Mouse (Mus musculus) hindbrain, embryonic 14.5 days (tissue): ENCODE data around the gene Fcrlb. TPM values are rescaled to one million over a fixed set of nuclear protein-coding genes. Genes with fewer than 3 reads are reported as not detected.

Experiments used
- polyA plus RNA-seq: library from polyadenylated mRNA; unstranded; fragments of >200 nt; fragmentation: Nextera tagmentation; extraction: Ambion mirVana; gene quantifications from 2 replicates; pipeline ENCODE4 v1.2.1, GENCODE M21; 2014

The Fcrlb gene
- polyA plus RNA-seq, 1 experiment from 2014 or later, result 0.75 TPM

Other genes starting within 250 kb of the Fcrlb start
- gene Atf6, start 45.2 kb downstream of the Fcrlb start, polyA plus RNA-seq, result 9.9 and 10.9 TPM in 2 replicates
- gene Gm26620, start 27.9 kb downstream of the Fcrlb start, polyA plus RNA-seq, result 0.48 and 0.56 TPM in 2 replicates
- gene Dusp12, start 27.4 kb downstream of the Fcrlb start, polyA plus RNA-seq, result 41.2 and 45.9 TPM in 2 replicates
- gene Fcrla, start 14.6 kb upstream of the Fcrlb start, polyA plus RNA-seq, result not detected in 2 replicates
- 1.2 and 1.8 TPM in 2 replicates for gene Fcgr2b, start 63.6 kb upstream of the Fcrlb start, polyA plus RNA-seq
- 0.33 and 0.56 TPM in 2 replicates for gene Fcgr4, start 106.0 kb upstream of the Fcrlb start, polyA plus RNA-seq
- gene Fcgr3, start 152.0 kb upstream of the Fcrlb start, polyA plus RNA-seq, result 9.6 and 11.6 TPM in 2 replicates
- 11.7 and 20.3 TPM in 2 replicates for gene Cfap126, start 201.0 kb upstream of the Fcrlb start, polyA plus RNA-seq
- 311 and 314 TPM in 2 replicates for gene Sdhc, start 237.7 kb upstream of the Fcrlb start, polyA plus RNA-seq
- gene Mpz, start 237.8 kb upstream of the Fcrlb start, polyA plus RNA-seq, result 3.5 and 4.8 TPM in 2 replicates